Mouse (Mus musculus): ENCODE data around the gene Gbp5.

GRCm38 (mm10) chr3:142474349-142474983, 19.3 kb upstream of the Gbp5 start:
- peak; percentile 67 for TF ChIP-seq CTCF (IDR thresholded peaks at IDR 0.05; ENCODE audit: extremely low read depth, insufficient read depth, low read length)
- no peak for TF ChIP-seq POLR2A (IDR thresholded peaks at IDR 0.05; ENCODE audit: extremely low read depth, insufficient read depth, low read length)
